Mouse (Mus musculus) hindbrain, embryonic 11.5 days (tissue): ENCODE measurements at regions not wholly inside any gene's neighbourhood (a gene's known extent, or its start where the extent isn't known, plus 50 kb on each side); places are given as distances from the start of the nearest gene placed in this dataset.

Experiments used
- ATAC-seq: fragments of 200-750 bp; cut with Nextera tagmentation; 2 replicates; pipeline ENCODE4 v1.8.0; 2017; ENCODE audit warnings: mild to moderate bottlenecking, moderate TSS enrichment, moderate library complexity; ENCODE audit not compliant: low FRiP score
- DNase-seq: peaks from one replicate; pipeline ENCODE4 v3.0.0-alpha.2; 2015; ENCODE audit warnings: low spot score
- H3K27ac ChIP-seq: fragments of 300-500 bp; sonication (generic); 2 replicates; pipeline ENCODE4 v1.5.1; 2014; ENCODE audit warnings: mild to moderate bottlenecking, low read depth, low read length
- H3K27me3 ChIP-seq: fragments of 300-500 bp; sonication (generic); 2 replicates; pipeline ENCODE4 v1.6.1; 2014; ENCODE audit warnings: mild to moderate bottlenecking, low read length, moderate library complexity, mixed read lengths; ENCODE audit not compliant: control insufficient read depth, insufficient read depth
- H3K36me3 ChIP-seq: fragments of 300-500 bp; sonication (generic); 2 replicates; pipeline ENCODE4 v1.6.1; 2014; ENCODE audit warnings: mild to moderate bottlenecking, low read length, moderate library complexity, mixed read lengths; ENCODE audit not compliant: control insufficient read depth, insufficient read depth
- H3K4me1 ChIP-seq: fragments of 300-500 bp; sonication (generic); replicated peaks from 2 replicates; pipeline ENCODE4 v1.6.1; 2014; ENCODE audit warnings: low read length, mixed read lengths; ENCODE audit not compliant: control insufficient read depth, insufficient read depth
- H3K4me2 ChIP-seq: fragments of 300-500 bp; sonication (generic); replicated peaks from 2 replicates; pipeline ENCODE4 v1.6.1; 2014; ENCODE audit warnings: mild to moderate bottlenecking, low read depth, low read length
- H3K4me3 ChIP-seq: fragments of 300-500 bp; sonication (generic); 2 replicates; pipeline ENCODE4 v1.5.1; 2014; ENCODE audit warnings: low read depth, low read length
- H3K9ac ChIP-seq: fragments of 300-500 bp; sonication (generic); 2 replicates; pipeline ENCODE4 v1.6.1; 2014; ENCODE audit warnings: low read depth, low read length
- H3K9me3 ChIP-seq: fragments of 300-500 bp; sonication (generic); 2 replicates; pipeline ENCODE4 v1.6.1; 2016; ENCODE audit warnings: low read length; ENCODE audit not compliant: control insufficient read depth
- WGBS: fragments of 180-500 bp; shearing (Covaris S2); extraction: QIAGEN DNeasy Blood & Tissue Kit; methylation state at CpG from one replicate; pipeline ENCODE4 v1.1.7; 2014; 5-methylcytosine and 5-hydroxymethylcytosine counted together

DNA sequence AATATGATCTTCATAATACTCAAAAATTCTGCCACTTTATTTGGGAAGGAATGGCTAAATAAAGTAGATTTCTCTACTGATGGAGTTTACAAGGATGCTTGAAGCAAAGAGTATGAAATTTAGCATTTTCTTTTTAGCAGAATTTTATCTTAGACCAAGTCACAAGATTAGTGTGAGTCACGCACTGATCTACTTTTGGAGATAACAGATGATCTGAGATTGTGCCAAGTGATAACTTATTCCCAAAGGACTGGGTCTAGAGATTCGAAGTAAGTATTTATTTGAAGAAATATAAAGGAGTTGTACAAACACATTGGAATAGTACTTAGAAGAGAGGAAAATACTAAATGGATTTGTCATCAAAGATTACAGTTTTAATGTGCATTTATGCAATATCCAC lies 67.8 kb upstream of the Tom1l1 start:
- DNase-seq: no peak

DNA sequence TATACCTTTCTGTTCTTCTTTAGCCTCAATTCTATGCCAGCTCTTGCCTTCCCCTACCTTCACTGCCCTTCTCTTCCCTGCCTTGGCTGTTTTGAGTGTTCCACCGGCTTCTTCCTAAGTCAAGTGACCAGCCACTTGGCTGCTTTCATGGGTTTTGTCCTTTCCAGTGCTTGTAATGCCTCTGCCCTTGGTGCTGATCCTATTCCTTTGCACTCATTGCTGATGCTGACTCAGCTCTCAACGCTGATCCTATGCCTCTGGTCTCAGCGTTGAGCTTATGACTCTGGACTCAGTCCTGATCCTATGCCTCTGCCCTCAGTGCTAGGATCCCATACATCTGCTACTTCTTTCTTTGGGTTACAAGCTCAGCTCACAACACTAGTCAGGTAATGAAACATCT lies 60.3 kb upstream of the Tom1l1 start:
- H3K4me1 ChIP-seq: no peaks in the 10 kb centered on the region
- H3K27me3 ChIP-seq: no peaks in the 10 kb centered on the region
- WGBS: 77% methylated on average over 3 of the region's 3 CpGs
- no peak overlapping the region for H3K4me2 ChIP-seq
- H3K9ac ChIP-seq: no peak overlapping the region
- DNase-seq (no peak), ATAC-seq (no peak)
- H3K4me3 ChIP-seq: no peak overlapping the region
- no peak overlapping the region for H3K27ac ChIP-seq
- H3K36me3 ChIP-seq: no peaks in the 10 kb centered on the region
- H3K9me3 ChIP-seq: no peaks in the 10 kb centered on the region

More for the DNA sequence above, 67.8 kb upstream of the Tom1l1 start:
- ATAC-seq: no peak
- H3K9me3 ChIP-seq: no peaks in the 10 kb centered on the region
- WGBS: 91% methylated on average over 2 of the region's 2 CpGs
- no peak overlapping the region for H3K4me3 ChIP-seq
- H3K4me2 ChIP-seq: no peak overlapping the region
- H3K9ac ChIP-seq: no peak overlapping the region
- no peaks in the 10 kb centered on the region for H3K4me1 ChIP-seq
- no peaks in the 10 kb centered on the region for H3K36me3 ChIP-seq
- H3K27ac ChIP-seq: no peak overlapping the region
- H3K27me3 ChIP-seq: no peaks in the 10 kb centered on the region

DNA sequence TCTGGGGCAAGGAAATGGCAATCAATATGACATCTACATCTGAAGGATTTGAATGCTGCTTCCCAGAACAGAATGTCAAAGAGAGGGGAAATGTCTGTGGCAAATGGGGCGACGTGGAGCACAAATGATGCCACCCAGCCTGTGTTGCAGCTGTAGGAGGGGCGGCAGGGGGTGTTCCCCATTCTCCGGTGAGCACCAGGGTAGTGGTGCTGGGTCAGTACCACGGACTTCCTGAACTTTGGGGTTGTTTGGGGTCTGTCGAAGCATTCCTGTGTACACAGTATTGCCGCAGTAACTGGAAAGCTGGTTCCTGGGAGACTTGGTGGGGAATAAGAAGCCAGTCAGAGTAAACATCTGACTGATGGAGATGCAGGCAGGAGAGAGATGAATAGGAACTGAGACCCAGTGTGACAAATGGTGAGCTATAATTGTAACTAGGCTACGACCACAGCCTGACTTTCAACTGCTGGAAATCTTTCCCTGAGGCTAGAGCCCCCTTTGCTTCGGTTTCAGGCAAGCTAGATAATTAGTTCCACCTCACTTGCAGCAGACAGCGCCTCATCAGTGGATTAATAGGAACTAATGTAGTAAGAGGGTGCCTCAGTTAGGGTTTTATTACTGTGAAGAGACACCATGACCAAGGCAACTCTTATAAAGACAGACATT lies 53.9 kb upstream of the Tom1l1 start:
- no peaks in the 10 kb centered on the region for H3K4me1 ChIP-seq
- no peak overlapping the region for H3K4me3 ChIP-seq
- H3K27ac ChIP-seq: no peak overlapping the region
- ATAC-seq (peak; percentile 64; the same call in 1 of the 2 replicates), DNase-seq (peak; percentile 5)
- H3K9me3 ChIP-seq: no peaks in the 10 kb centered on the region
- no peak overlapping the region for H3K4me2 ChIP-seq
- H3K27me3 ChIP-seq: no peaks in the 10 kb centered on the region
- 66% methylated on average over 10 of the region's 10 CpGs for WGBS
- H3K36me3 ChIP-seq: no peaks in the 10 kb centered on the region
- H3K9ac ChIP-seq: no peak overlapping the region

DNA sequence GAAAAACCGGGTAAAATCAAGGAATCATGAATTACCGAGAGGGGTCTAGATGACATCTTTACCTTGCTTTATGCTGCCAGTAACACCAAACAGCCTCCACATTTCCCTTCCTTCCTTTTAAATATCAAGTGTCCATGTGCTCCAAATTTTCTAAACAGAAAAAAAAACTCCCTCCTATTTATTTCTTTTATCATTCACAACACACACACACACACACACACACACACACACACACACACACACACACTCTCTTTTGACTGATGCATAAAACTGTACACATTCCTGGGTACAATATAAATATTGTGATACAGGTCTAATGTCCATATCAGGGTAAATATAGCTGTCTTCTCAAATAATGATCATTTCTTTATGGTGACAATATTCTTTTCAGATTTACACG lies 51.3 kb upstream of the Tom1l1 start:
- ATAC-seq: no peak

DNA sequence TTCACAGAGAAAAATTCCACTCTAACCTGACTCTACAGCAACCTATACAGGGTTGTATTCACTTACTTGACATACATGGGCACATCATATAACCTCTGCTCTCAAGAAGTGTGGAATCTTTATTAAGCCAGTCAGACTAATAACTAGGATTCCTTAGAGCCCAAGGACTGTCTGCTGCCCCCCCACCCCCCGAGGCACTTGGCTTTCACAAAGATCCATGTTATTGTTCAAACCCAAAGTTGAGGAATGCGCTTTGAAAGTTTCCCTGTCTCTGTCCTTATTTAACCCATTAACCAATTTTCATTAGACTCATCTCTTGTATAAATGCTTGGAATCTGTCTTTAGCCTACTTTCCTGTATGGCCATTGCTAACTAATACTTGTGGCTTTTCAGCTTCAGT lies 50.6 kb upstream of the Tom1l1 start:
- H3K9me3 ChIP-seq: no peaks in the 10 kb centered on the region
- DNase-seq (no peak), ATAC-seq (no peak)
- H3K27me3 ChIP-seq: no peaks in the 10 kb centered on the region
- H3K4me1 ChIP-seq: no peaks in the 10 kb centered on the region
- no peak overlapping the region for H3K4me2 ChIP-seq
- 75% methylated on average over 2 of the region's 2 CpGs for WGBS
- H3K4me3 ChIP-seq: no peak overlapping the region
- H3K27ac ChIP-seq: no peak overlapping the region
- H3K9ac ChIP-seq: no peak overlapping the region
- H3K36me3 ChIP-seq: no peaks in the 10 kb centered on the region

More for the DNA sequence above, 51.3 kb upstream of the Tom1l1 start:
- Histone ChIP-seq H3K27me3 (no peaks in the 10 kb centered on the region), H3K4me2 (no peak overlapping the region), H3K9me3 (no peaks in the 10 kb centered on the region), H3K36me3 (no peaks in the 10 kb centered on the region), H3K9ac (no peak overlapping the region), H3K4me1 (no peaks in the 10 kb centered on the region), H3K27ac (no peak overlapping the region), H3K4me3 (no peak overlapping the region)
- DNase-seq: no peak
- 85% methylated on average over 3 of the region's 3 CpGs for WGBS
